Mouse (Mus musculus): Measurements from ENCODE around the gene Vgll3.

The Vgll3 gene

GRCm38 (mm10) chr16:65814918-65815881 lies at the start of gene Vgll3:
Vgll3 (plus strand) TSS chr16:65815257.
- peak; percentile 86 for DNase-seq (ENCODE audit: extremely low spot score, low spot score)

- no peak for DNase-seq (ENCODE audit: extremely low spot score, low spot score)
These were observed 49.1 kb upstream of the Vgll3 start for GRCm38 (mm10) chr16:65765976-65766375.

GRCm38 (mm10) chr16:65785959-65786358 lies 29.1 kb upstream of the Vgll3 start:
- DNase-seq (ENCODE audit: extremely low spot score, low spot score): no peak

GRCm38 (mm10) chr16:65816059-65816458 lies 1.0 kb downstream of the Vgll3 start:
- DNase-seq (ENCODE audit: extremely low spot score, low spot score): no peak

GRCm38 (mm10) chr16:65818779-65819178 lies 3.7 kb downstream of the Vgll3 start:
- no peak for DNase-seq (ENCODE audit: extremely low spot score, low spot score)

GRCm38 (mm10) chr16:65820803-65821202 lies 5.7 kb downstream of the Vgll3 start:
- no peak for DNase-seq (ENCODE audit: extremely low spot score, low spot score)

GRCm38 (mm10) chr16:65823721-65824120 lies 8.7 kb downstream of the Vgll3 start:
- DNase-seq (ENCODE audit: extremely low spot score, low spot score): no peak

- DNase-seq (ENCODE audit: extremely low spot score, low spot score): no peak
These were observed 13.1 kb downstream of the Vgll3 start for GRCm38 (mm10) chr16:65828141-65828565.

- DNase-seq (ENCODE audit: extremely low spot score, low spot score): no peak
These were observed 14.0 kb downstream of the Vgll3 start for GRCm38 (mm10) chr16:65829096-65829495.

GRCm38 (mm10) chr16:65834721-65835120 lies 19.7 kb downstream of the Vgll3 start:
- no peak for DNase-seq (ENCODE audit: extremely low spot score, low spot score)

- DNase-seq (ENCODE audit: extremely low spot score, low spot score): no peak
These were observed 35.1 kb downstream of the Vgll3 start for GRCm38 (mm10) chr16:65850126-65850525.

- DNase-seq (ENCODE audit: extremely low spot score, low spot score): no peak
These were observed 49.4 kb downstream of the Vgll3 start for GRCm38 (mm10) chr16:65864471-65864870.

GRCm38 (mm10) chr16:65867927-65868326 lies 52.9 kb downstream of the Vgll3 start:
- DNase-seq (ENCODE audit: extremely low spot score, low spot score): no peak

GRCm38 (mm10) chr16:65868933-65869332 lies 53.9 kb downstream of the Vgll3 start:
- DNase-seq (ENCODE audit: extremely low spot score, low spot score): no peak

GRCm38 (mm10) chr16:65888940-65889339 lies 73.9 kb downstream of the Vgll3 start:
- DNase-seq (ENCODE audit: extremely low spot score, low spot score): no peak

All from neural tube, embryonic 10.5 days (tissue).